Mouse (Mus musculus) frontal cortex, adult (tissue): Measurements from ENCODE around the gene Fggy.

Source experiments
- ATAC-seq: cut with Nextera tagmentation; 2 replicates; pipeline ENCODE4 v1.9.2; 2017; ENCODE audit warnings: mild to moderate bottlenecking, moderate library complexity, mixed read lengths; ENCODE audit not compliant: low TSS enrichment

Gene Fggy

GRCm38 (mm10) chr4:95557333-95557956 lies at the start of gene Fggy:
TSS of gene Fggy (plus strand) at chr4:95557507.
- peak; percentile 99 for ATAC-seq

DNA sequence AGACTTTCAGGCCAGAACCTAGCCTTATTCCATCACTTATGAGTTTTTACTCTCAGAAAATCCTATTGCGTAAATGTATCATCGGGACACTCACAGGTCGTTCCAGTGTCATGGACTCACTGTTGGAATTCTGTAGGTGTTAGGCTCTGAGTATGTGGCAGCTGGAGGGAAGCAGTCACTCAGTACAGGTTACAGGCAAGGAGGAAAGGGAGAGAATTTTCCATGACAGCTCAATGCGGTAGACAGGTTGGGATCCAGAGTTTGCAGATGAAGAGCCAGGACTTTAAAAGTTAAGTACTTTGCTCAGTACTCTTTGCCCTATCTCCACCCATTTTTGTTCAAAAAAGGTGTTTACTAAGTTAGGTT lies 49.4 kb upstream of the Fggy start:
- no peak for ATAC-seq

DNA sequence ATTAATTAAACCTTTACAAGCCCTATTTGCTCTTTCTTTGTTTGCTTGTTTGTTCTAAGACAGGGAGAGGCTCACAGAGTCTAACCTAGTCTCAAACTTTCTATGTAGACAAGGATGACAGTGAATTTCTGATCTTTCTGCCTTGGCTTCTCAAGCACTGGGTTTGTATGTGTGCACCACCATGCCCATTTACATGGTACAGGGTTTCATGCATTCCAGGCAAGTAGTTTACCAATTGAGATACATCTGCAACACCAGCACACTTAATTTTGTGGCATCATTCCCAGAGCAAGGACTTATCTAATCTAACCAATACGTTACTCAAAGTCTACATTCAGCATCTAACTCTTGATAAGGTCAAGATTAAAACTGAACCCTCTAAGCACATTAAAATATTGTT lies 38.9 kb upstream of the Fggy start:
- ATAC-seq: no peak

DNA sequence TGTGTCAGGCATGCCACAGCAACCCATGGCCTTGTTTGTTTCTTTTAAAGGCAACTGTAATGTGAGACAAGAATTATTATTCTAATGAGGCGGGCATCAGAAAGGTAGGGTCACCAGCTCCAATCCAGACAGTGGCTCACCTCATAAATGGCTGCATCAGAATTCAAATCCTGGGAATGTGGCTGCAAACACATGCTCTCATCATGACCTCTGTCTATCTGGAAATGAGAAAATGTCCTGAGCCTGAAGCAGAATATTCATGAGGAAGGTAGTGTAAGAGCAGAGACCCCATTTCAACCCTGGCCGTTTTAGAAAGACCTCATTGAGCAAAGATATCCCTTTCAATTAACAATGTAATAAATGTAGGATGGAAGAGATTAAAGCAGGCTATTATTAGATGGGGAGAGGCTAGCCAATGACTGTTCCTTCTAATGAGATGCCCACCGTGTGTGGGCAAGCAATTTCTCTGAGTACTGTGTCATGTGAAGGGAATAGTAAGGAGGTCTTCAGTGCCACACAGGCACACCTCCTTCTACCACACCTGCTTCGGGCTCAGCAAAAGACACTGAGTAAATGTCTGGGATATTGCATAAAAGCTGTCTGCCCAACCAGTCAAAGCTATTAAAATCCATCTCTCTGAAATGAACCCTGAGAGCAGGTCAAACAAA lies 37.2 kb upstream of the Fggy start:
- ATAC-seq: no peak

DNA sequence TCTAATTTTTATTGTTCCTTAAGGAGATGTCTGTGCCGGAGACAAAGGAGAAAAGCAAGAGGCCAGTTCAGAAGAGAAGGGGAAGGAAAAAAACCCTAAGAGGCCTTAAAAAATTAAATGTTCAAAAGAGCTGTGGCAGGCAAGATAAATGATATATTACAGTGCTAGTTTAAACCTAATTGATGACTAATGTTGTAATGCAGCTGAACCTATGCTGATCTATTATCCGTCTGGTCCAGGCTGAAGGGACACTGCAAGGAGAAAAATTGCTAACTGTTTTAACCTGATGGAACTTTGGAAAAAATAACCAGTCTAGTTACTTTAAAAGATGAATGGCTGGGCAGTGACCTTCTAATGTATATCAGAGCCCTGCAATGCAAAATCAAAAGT lies 36.7 kb upstream of the Fggy start:
- ATAC-seq: no peak

DNA sequence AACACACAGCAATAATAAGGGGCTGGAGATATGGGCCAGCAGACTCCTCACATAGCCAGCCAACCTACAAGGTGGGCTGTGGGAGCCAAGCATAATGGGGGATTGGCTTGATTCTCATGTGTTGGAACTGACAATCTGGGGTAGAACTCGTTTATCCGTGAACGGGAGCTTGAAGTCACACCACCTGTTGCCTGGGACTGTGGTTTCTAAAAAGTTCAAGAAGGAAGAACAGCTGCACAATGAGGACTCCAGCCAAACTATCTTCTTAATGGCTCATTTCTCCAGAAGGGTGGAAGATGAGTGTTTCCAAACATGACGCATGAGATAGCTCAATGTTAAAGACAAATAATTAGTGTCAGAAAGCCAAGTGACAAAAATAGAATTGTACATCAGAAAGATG lies 30.7 kb upstream of the Fggy start:
- no peak for ATAC-seq

- ATAC-seq: no peak
Measured at GRCm38 (mm10) chr4:95530757-95531156, 26.6 kb upstream of the Fggy start.

DNA sequence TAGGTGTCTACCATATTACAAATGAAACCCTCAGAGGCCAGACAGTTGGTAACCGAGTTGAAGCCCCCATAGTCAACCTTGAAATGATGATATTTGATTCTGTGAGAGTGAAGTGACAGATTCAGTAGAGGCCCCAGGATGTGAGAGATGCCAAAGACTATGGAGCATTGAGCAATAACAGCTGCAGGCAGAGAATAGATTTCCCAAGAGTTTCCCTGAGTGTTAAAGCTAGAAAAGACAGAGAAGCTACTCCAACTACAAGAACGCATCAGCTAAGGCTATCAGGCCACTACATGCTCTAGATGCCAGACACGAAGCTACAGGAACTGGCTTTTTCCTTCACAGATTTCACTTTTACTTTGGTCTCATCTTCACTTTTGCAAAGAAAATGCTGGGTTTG lies 23.4 kb upstream of the Fggy start:
- ATAC-seq: no peak

GRCm38 (mm10) chr4:95541382-95542038 lies 15.8 kb upstream of the Fggy start:
- no peak for ATAC-seq

GRCm38 (mm10) chr4:95542039-95542790 lies 15.1 kb upstream of the Fggy start:
- no peak for ATAC-seq

DNA sequence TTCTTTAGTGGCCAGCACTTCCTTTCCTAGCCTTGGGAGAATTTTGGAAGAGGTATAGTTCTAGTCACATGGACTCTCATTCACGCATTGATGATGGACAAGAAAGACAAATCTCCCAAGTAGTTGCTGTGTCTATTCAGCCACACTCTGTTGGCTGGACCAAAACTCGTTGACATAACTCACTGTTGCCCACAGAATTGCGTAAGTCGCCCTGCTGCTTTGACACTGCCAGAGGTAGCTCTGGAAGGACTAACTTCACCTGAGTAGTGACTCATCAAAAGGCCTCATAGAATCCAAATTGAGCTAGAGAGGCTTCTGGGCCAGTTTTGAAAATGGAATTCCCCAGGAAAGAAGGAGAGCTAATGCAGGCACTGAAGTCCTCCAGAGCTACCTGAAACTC lies 13.8 kb upstream of the Fggy start:
- no peak for ATAC-seq

DNA sequence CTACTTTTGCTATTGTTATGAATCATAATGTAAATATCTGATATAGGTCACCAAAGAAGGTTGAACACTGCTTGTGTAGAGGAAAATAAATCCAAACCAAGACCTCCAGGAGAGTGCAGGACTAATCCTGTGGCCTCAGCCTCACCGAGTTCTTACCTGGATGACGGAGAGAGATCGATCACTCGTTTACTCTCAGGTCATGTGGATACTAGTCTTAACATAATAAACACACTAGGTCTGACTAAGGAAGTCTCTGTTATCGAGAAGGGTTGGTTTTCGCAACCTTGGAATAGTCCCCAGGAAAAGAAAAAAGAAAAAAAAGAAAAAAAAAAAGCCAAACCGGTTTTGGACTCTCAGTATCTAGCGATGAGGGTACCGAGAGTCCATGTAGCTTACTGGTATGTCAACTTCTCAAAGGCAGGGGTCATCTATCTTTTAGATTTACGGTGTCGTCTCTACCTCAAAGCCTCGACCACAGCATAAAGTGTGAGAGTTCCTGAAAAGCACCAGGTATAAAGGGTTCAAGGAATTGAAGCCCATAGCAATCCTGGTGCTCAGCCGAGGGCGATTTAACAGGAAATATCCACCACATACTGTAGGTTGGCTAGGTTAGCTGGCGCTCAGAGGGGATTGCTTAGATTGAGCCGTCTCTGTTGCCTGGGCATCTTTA lies 509 bp upstream of the Fggy start:
- ATAC-seq: no peak

DNA sequence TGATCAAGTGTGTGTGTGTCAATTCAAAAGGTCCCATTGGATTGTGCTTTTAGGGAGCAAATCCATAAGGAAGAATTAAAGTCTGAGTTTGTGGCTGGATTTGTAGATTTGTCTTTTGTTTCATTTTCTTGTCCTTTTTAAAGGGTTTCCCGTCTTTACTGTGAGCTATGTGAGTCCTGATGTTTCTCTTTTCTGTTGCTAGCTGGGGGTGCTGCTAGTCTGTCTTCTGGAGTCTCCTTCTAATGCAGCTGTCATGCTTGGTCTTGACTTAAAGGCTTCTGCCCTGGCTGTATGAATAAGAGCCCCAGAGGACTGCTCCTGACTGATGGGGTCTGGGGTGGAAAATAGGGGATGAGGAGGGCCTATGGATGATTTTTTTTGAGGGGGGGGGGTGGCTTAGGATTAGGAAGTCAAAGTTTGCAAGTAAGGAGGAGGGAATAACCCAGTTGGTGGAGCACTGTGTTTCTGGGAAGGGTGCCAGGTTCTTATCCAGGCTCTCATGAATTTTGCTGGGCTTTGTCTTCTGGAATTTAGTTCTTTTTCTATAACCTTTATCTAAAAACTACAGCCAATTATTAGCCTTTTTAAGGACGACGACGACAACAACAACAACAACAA lies 1.1 kb downstream of the Fggy start:
- no peak for ATAC-seq

DNA sequence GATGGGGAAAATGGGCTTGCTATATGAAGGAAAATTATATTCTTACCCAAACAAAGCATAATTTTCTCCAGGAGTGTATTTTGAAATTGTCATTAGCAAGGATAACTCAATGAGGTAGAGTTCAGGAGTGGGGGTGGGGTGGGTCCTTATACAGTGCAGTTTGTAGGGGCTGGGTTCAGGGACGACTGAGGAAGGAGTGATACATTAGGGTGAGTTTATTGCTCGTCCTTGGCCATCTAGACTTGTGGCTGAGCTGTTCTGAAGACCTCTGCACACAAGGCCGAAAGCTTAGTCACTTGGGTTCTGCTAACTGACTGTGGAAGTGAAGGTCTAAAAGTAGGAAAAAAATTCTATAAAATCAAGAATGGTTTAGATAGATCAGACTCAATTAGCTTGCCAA lies 14.3 kb downstream of the Fggy start:
- no peak for ATAC-seq

GRCm38 (mm10) chr4:95573704-95574103 lies 16.4 kb downstream of the Fggy start:
- no peak for ATAC-seq

DNA sequence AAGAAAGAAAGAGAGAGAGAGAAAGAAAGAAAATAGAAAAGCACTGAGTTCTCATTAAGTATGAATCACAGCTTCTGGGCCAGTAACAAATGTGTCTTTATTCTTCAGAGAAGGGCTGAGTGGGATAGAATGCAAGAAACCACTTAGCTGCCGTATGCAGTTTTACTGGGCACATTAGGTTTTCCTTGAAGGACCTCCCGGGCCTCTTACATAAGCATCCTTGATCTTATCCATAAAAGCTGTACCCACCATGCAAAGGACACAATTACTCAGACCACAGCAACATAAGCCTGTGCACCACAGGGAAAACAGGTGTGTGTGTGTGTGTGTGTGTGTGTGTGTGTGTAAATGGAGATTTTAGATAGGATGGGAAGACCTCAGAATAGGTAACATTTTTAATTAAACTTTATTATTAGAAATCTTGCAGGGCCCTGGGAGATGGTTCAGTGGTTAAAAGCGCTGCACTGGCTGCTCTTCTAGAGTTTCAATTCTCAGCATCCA lies 18.2 kb downstream of the Fggy start:
- peak; percentile 50; the same call in 1 of the 2 replicates for ATAC-seq

GRCm38 (mm10) chr4:95579183-95579582 lies 21.9 kb downstream of the Fggy start:
- ATAC-seq: no peak

GRCm38 (mm10) chr4:95584107-95584762 lies 26.9 kb downstream of the Fggy start:
- no peak for ATAC-seq

GRCm38 (mm10) chr4:95586274-95587001 lies 29.1 kb downstream of the Fggy start:
- no peak for ATAC-seq

- ATAC-seq: peak; percentile 97
Measured at GRCm38 (mm10) chr4:95588722-95589283, 31.5 kb downstream of the Fggy start.
